Mouse (Mus musculus): ENCODE measurements around the gene Ube2d1. TPM values are rescaled to one million over a fixed set of nuclear protein-coding genes. Genes with fewer than 3 reads are reported as not detected.
A peak's percentile ranks its signal among the peaks of the same experiment; 100 is the strongest.

The Ube2d1 gene
- polyA plus RNA-seq, 2 experiments: 6.8 to 7.3 TPM

DNA sequence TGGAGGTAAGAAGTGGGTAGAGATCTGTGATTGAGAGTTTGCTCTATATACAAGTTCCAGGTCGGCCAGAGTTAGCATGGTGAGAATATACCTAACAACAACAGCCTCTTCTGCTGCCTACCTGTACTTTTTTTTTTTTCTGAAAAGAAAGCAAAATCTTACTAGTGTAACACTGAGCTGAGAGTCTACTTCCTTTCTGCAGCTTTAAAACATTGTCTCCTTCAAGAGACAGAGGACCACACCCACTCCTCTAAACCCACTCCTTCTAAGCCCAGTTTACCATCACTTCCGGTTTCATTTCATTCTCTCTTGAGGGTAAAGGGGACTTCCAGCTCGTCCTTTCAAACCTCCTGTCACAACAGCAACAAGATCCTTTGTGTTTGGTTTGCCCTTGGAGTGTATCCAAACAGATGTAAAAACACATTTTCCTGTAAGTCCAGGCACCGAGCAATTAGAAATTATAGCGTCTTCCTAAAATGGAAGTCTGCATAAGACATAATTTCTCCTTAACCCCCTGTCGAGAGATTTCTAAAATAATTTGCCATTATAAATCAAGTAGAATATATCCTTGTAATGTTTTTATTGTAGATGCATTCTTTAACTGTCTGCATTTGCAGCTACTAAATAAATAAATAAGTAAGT, 45.5 kb downstream of the Ube2d1 start:
- Histone ChIP-seq H3K9ac (replicated peaks) (no peak overlapping the region), H3K9me3 (ENCODE audit: control insufficient read depth, low read length) (no peaks in the 10 kb centered on the region), H3K27me3 (ENCODE audit: control insufficient read depth, insufficient read depth, low read length) (no peaks in the 10 kb centered on the region), H3K4me2 (ENCODE audit: low read depth) (peak overlapping the region; percentile 15), H3K4me3 (ENCODE audit: insufficient read depth in 1 of 2, low read depth in 2 of 2, low read length in 2 of 2) (peak overlapping the region in 1 of 2 experiments; percentile 12; a peak in 1 of 4 replicates), H3K4me1 (replicated peaks; ENCODE audit: control insufficient read depth in 2 of 2, insufficient read depth in 2 of 2, low read length in 1 of 2) (peaks cover 6 to 8% of the 10 kb centered on the region in 2 experiments; a peak in 3 of 4 replicates), H3K36me3 (replicated peaks; ENCODE audit: control insufficient read depth, insufficient read depth, low read depth) (peaks cover 7% of the 10 kb centered on the region), H3K27ac (no peak overlapping the region)
- no peak for TF ChIP-seq CTCF (IDR thresholded peaks at IDR 0.05; ENCODE audit: low read depth)
- no peak for TF ChIP-seq EP300 (IDR thresholded peaks at IDR 0.05; ENCODE audit: low read depth)
- no peak for ATAC-seq (ENCODE audit: insufficient read depth)
- WGBS (ENCODE audit: insufficient replicate concordance): 45% methylated on average over 6 of the region's 6 CpGs
- no peak for DNase-seq (ENCODE audit: low read depth in 3 of 3, low spot score in 3 of 3)

DNA sequence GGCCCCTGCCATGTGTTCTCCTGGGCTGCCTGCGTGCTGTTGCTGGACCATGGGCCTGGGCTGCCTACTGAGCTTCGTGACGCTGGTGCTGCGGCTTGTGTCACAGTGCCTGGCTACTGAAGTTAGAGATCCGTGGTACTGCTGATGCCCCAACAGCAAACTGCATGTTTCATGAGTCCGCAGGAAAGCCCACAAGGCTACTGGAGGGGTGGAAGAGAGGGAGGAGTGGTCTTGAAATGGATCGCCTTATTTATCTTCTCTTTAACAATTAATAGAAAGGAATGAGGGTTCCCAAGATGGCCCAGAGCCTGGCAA, 46.9 kb downstream of the Ube2d1 start, which contains the start of gene Tfam:
TSS of gene Tfam (minus strand) at position 41 of the 315 bp plus-strand sequence.
- peak within 1 kb of the TSS; percentile 5 for H3K27ac ChIP-seq
- peaks cover 19% of the 10 kb centered on the region for H3K36me3 ChIP-seq (replicated peaks; ENCODE audit: control insufficient read depth, insufficient read depth, low read depth)
- TF ChIP-seq EP300 (IDR thresholded peaks at IDR 0.05; ENCODE audit: low read depth) (no peak), CTCF (IDR thresholded peaks at IDR 0.05; ENCODE audit: low read depth) (no peak)
- 4% methylated on average over 7 of the region's 7 CpGs for WGBS (ENCODE audit: insufficient replicate concordance)
- peaks cover 6 to 8% of the 10 kb centered on the region in 2 experiments; a peak in 3 of 4 replicates for H3K4me1 ChIP-seq (replicated peaks; ENCODE audit: control insufficient read depth in 2 of 2, insufficient read depth in 2 of 2, low read length in 1 of 2)
- no peaks in the 10 kb centered on the region for H3K27me3 ChIP-seq (ENCODE audit: control insufficient read depth, insufficient read depth, low read length)
- DNase-seq (ENCODE audit: low read depth in 3 of 3, low spot score in 3 of 3) (no peak), ATAC-seq (ENCODE audit: insufficient read depth) (no peak)
- peak within 1 kb of the TSS; percentile 80 for H3K4me2 ChIP-seq (ENCODE audit: low read depth)
- peak within 1 kb of the TSS; percentile 85 to 92 for H3K4me3 ChIP-seq (ENCODE audit: insufficient read depth in 1 of 2, low read depth in 2 of 2, low read length in 2 of 2)
- H3K9ac ChIP-seq (replicated peaks): peak within 1 kb of the TSS; percentile 75
- no peaks in the 10 kb centered on the region for H3K9me3 ChIP-seq (ENCODE audit: control insufficient read depth, low read length)

DNA sequence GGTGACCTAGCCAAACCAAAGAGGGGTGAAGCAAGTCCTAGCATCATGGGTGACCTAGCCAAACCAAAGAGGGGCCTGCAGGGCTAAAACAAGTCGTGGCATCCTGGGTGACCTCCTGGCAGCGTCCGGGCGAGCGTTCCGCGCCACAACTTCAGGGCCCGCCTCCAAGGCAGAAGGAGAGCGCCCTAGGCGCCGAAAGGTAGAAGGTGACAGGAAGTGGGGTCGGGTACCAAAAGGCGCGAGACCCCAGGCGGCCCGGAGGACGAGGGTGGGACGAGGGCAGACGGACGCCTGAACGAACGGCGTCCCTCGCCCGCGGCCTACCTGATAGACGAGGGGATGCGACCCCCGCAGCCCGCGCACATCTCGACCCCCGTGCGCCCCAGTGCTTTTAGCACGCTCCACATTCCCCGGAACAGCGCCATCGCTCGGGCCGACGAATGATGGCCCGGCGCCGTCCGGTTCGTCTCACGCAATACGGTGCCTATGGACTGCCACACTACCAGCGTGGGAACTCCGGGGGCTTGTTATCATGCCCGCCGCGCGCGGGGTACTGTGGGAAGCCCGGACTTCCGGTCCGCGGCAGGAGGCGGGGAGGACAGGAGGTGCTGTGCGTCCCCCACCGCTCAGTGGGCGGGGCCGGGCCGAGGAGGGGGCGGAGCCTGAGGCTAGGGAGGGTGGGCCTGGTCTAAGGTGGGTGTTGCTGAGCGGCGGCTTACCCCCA, 47.4 kb downstream of the Ube2d1 start:
- DNase-seq (ENCODE audit: low read depth in 3 of 3, low spot score in 3 of 3) (peak; percentile 83 to 86 (median 84)), ATAC-seq (ENCODE audit: insufficient read depth) (peak; percentile 97)
- under 1% methylated on average over 55 of the region's 68 CpGs for WGBS (ENCODE audit: insufficient replicate concordance)
- Histone ChIP-seq H3K9me3 (ENCODE audit: control insufficient read depth, low read length) (no peaks in the 10 kb centered on the region), H3K27ac (peak overlapping the region; percentile 5), H3K27me3 (ENCODE audit: control insufficient read depth, insufficient read depth, low read length) (no peaks in the 10 kb centered on the region), H3K4me3 (ENCODE audit: insufficient read depth in 1 of 2, low read depth in 2 of 2, low read length in 2 of 2) (peak overlapping the region; percentile 85 to 92), H3K9ac (replicated peaks) (peak overlapping the region; percentile 75), H3K4me2 (ENCODE audit: low read depth) (peak overlapping the region; percentile 80), H3K36me3 (replicated peaks; ENCODE audit: control insufficient read depth, insufficient read depth, low read depth) (peaks cover 24% of the 10 kb centered on the region), H3K4me1 (replicated peaks; ENCODE audit: control insufficient read depth in 2 of 2, insufficient read depth in 2 of 2, low read length in 1 of 2) (peaks cover 6 to 8% of the 10 kb centered on the region in 2 experiments; a peak in 3 of 4 replicates)
- TF ChIP-seq CTCF (IDR thresholded peaks at IDR 0.05; ENCODE audit: low read depth): peak; percentile 38; the same call in 1 of the 2 replicates
- no peak for TF ChIP-seq EP300 (IDR thresholded peaks at IDR 0.05; ENCODE audit: low read depth)

DNA sequence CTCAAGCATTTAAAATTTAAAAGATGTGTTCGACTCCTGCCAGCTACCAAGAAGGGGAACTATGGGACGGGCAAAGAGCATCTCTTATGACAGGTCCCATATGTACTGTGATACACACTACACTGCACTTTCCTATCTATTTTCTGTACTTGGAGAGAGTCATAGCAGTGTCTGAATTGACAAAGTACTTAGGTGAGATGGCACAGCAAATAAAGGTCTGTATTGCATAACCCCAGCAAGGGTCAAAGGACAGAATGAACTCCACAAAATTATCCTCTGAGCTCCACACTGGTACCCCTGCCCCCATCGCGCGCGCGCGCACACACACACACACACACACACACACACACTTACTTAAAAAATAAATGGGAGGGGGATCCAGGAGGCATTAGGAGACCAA, 51.0 kb downstream of the Ube2d1 start:
- Histone ChIP-seq H3K27ac (no peak overlapping the region), H3K9ac (replicated peaks) (no peak overlapping the region), H3K27me3 (ENCODE audit: control insufficient read depth, insufficient read depth, low read length) (no peaks in the 10 kb centered on the region), H3K4me2 (ENCODE audit: low read depth) (no peak overlapping the region), H3K4me3 (ENCODE audit: insufficient read depth in 1 of 2, low read depth in 2 of 2, low read length in 2 of 2) (no peak overlapping the region), H3K9me3 (ENCODE audit: control insufficient read depth, low read length) (no peaks in the 10 kb centered on the region), H3K4me1 (replicated peaks; ENCODE audit: control insufficient read depth in 2 of 2, insufficient read depth in 2 of 2, low read length in 1 of 2) (peaks cover 6 to 8% of the 10 kb centered on the region in 2 experiments; a peak in 3 of 4 replicates), H3K36me3 (replicated peaks; ENCODE audit: control insufficient read depth, insufficient read depth, low read depth) (peaks cover 46% of the 10 kb centered on the region)
- 80% methylated on average over 8 of the region's 8 CpGs for WGBS (ENCODE audit: insufficient replicate concordance)
- ATAC-seq (ENCODE audit: insufficient read depth) (no peak), DNase-seq (ENCODE audit: low read depth in 3 of 3, low spot score in 3 of 3) (peak in 1 of 3 experiments; percentile 28)
- TF ChIP-seq CTCF (IDR thresholded peaks at IDR 0.05; ENCODE audit: low read depth) (no peak), EP300 (IDR thresholded peaks at IDR 0.05; ENCODE audit: low read depth) (no peak)

GRCm38 (mm10) chr10:71225894-71226293, 59.2 kb downstream of the Ube2d1 start:
- H3K9me3 ChIP-seq (ENCODE audit: control insufficient read depth, low read length): no peaks in the 10 kb centered on the region
- H3K4me1 ChIP-seq (replicated peaks; ENCODE audit: control insufficient read depth in 2 of 2, insufficient read depth in 2 of 2, low read length in 1 of 2): no peaks in the 10 kb centered on the region
- TF ChIP-seq CTCF (IDR thresholded peaks at IDR 0.05; ENCODE audit: low read depth) (peak; percentile 88), EP300 (IDR thresholded peaks at IDR 0.05; ENCODE audit: low read depth) (no peak)
- no peaks in the 10 kb centered on the region for H3K27me3 ChIP-seq (ENCODE audit: control insufficient read depth, insufficient read depth, low read length)
- ATAC-seq (ENCODE audit: insufficient read depth): peak; percentile 50; the same call in 1 of the 2 replicates
- no peak overlapping the region for H3K27ac ChIP-seq
- WGBS (ENCODE audit: insufficient replicate concordance): 34% methylated on average over 7 of the region's 7 CpGs
- no peak overlapping the region for H3K4me3 ChIP-seq (ENCODE audit: insufficient read depth in 1 of 2, low read depth in 2 of 2, low read length in 2 of 2)
- H3K4me2 ChIP-seq (ENCODE audit: low read depth): no peak overlapping the region
- H3K36me3 ChIP-seq (replicated peaks; ENCODE audit: control insufficient read depth, insufficient read depth, low read depth): peaks cover 36% of the 10 kb centered on the region
- no peak for DNase-seq (ENCODE audit: low read depth in 3 of 3, low spot score in 3 of 3)
- no peak overlapping the region for H3K9ac ChIP-seq (replicated peaks)

Measured in liver, embryonic 14.5 days (tissue).